Mouse (Mus musculus): Measurements from ENCODE around the gene Plk1.
A peak's percentile ranks its signal among the peaks of the same experiment; 100 is the strongest.

Plk1 gene

DNA sequence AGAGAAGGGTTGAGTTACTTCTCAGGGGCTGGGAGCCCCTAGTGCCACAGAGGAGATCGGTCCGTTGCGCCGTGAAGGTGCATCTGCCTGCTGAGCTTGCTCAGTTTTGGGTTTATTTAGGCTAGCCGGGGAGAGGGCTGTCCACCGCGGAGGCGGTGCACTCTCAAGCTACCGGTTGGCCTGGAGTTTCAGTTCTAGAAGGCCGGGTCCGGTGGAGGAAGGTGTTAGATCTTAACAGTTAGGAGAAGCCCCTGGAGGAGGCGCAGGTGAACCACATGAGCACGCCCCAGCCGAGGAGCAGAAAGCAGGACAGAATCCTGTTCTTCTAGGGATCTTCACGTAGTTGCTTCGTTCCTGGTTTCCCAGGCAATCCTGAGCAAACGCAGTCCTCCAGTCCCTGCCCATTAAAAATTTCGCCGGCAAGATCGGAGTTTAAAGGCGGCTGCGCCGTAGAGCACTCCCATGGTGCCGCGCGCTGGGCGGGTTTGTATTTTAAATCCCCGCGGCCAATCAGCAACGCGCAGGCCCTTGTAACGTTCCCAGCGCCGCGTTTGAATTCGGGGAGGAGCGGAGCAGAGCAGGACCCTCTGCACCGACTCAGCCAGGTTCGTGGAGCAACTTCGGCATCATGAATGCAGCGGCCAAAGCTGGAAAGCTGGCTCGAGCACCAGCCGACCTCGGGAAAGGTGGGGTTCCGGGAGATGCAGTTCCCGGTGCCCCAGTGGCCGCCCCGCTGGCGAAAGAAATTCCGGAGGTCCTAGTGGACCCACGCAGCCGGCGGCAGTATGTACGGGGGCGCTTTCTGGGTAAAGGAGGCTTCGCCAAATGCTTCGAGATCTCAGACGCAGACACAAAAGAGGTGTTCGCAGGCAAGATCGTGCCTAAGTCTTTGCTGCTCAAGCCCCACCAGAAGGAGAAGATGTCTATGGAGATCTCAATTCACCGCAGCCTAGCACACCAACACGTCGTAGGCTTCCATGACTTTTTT lies at the start of gene Plk1:
Plk1 (plus strand) TSS at position 525 of the 988 bp plus-strand sequence.
- peak; percentile 85 to 86 for DNase-seq

GRCm38 (mm10) chr7:122123518-122123917 lies 35.7 kb upstream of the Plk1 start:
- DNase-seq: no peak

GRCm38 (mm10) chr7:122125636-122126035 lies 33.6 kb upstream of the Plk1 start:
- DNase-seq: no peak

GRCm38 (mm10) chr7:122126946-122127345 lies 32.3 kb upstream of the Plk1 start:
- DNase-seq: no peak

GRCm38 (mm10) chr7:122131834-122132233 lies 27.4 kb upstream of the Plk1 start:
- DNase-seq: no peak

GRCm38 (mm10) chr7:122132497-122133337 lies 26.5 kb upstream of the Plk1 start, which contains the start of the genes Palb2 and Dctn5:
Gene Palb2, minus strand, starts transcription at chr7:122132985.
Gene Dctn5, plus strand, starts transcription at chr7:122133041.
- peak; percentile 98 to 99 for DNase-seq

DNA sequence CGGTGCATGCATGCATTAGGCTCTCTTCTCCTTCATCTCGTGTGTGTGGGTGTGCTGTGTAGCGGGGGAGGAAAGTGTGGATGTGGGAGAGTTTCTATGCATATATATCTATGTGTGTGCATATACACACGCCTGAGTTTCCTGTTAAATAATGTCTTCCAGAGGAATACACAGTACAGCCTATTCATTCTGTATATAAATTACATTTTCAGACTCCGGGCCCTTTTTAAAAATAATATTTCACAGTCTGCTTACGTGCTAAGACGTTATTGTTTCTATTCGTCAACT lies 26.0 kb upstream of the Plk1 start:
- DNase-seq: no peak

- DNase-seq: peak in 1 of 2 experiments; percentile 22
Measured at GRCm38 (mm10) chr7:122135070-122135469, 24.2 kb upstream of the Plk1 start.

DNA sequence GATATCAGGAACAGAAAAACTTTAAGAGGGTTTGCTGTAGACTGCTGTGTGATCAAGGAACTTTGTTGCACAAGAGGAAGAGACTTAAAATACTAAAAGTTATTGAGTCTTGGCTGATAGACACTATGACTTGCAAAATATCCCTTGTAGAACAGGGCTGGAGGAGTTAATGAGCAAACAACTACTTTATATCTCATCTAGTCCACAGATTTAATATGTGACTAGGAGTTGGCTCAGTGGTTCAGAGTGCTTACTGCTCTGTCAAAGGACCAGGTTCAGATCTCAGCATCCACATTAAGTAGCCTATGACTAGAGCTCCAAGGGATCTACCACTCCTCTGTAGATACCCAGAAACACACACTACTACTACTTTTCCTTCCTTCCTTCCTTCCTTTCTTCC lies 22.2 kb upstream of the Plk1 start:
- DNase-seq: no peak

DNA sequence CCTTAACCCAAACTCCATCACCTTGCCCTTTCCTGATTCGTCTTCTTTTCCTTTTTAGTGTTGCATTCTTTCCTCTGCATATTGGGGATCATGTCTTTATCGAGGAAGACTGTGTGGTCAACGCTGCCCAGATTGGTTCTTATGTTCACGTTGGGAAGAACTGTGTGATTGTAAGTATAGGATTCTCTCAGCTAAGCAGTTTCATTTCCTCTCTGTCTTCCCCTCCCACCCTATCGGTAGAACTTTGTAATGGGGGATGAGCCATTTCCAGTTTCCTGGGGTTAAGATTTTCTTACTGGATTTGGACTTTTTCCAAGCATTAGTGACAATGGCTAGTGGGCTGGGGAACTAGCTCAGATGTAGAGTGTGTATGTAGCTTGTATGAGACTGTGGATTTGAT lies 21.0 kb upstream of the Plk1 start:
- DNase-seq: no peak

GRCm38 (mm10) chr7:122140991-122141390 lies 18.2 kb upstream of the Plk1 start:
- DNase-seq: no peak

- no peak for DNase-seq
Measured at GRCm38 (mm10) chr7:122152473-122152872, 6.8 kb upstream of the Plk1 start.

GRCm38 (mm10) chr7:122158488-122158887 lies 751 bp upstream of the Plk1 start:
- DNase-seq: peak in 1 of 2 experiments; percentile 6

GRCm38 (mm10) chr7:122160037-122160436 lies 798 bp downstream of the Plk1 start:
- no peak for DNase-seq

- no peak for DNase-seq
Measured at GRCm38 (mm10) chr7:122163766-122164165, 4.5 kb downstream of the Plk1 start.

DNA sequence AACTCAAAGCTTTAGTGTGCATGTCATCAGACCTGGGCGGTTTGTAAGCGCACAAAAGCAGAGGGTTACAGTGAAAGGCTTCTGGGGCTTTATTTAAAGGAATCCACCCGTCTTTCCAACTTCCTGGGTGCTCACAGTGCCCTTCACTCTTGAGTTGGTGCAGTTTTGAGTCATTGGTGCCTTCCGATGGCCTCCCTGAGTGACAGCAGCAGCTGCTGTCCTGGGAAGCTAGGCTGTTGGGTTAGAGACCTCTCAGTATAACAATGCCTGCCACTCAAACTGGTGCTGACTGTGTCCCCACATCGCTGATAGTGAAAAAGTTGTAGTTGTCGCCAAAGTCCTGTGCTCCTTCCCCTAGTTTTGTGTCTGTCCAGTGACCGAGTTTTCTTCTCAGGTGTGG lies 8.0 kb downstream of the Plk1 start:
- no peak for DNase-seq

GRCm38 (mm10) chr7:122170705-122171104 lies 11.5 kb downstream of the Plk1 start:
- no peak for DNase-seq

DNA sequence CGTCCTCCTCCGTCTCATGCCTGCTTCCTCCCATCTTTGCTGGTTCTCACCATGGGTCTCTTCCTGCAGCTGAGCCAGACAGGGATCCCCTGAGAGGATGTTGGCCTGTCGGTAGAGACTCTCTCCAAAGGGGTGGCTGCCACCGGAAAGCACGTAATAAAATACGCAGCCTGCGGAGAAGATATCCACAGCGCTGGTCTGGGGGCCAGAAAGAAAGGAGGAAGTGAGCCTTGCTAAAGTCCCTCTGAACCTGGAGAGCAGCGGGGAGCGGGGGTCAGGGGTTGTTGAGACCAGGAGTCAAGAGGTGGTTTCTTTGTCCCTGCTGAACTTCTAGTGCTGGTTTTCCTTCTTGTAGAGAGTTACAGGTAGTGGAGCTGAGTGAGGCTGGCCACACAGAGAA lies 12.4 kb downstream of the Plk1 start:
- no peak for DNase-seq

GRCm38 (mm10) chr7:122180720-122181119 lies 21.5 kb downstream of the Plk1 start:
- no peak for DNase-seq

DNA sequence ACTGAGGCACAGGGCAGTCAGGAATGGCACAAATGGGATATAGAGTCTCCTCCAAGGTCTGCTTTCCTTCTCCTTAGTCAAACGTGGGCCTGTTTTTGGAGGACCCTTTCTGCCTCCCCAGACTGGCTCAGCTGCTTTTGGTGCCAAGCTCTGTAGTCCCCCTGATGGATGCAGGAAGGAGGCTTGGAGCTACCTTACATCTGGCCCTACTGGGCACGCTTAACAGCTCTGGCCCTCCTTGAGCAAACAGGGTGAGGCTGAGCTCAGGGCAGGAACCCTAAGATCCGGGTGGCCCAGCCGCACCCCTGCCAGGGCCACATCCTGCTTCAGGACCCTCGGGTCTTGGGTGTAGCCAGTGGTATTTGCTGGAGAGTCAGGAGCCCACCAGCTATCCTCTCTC lies 25.3 kb downstream of the Plk1 start:
- no peak for DNase-seq

DNA sequence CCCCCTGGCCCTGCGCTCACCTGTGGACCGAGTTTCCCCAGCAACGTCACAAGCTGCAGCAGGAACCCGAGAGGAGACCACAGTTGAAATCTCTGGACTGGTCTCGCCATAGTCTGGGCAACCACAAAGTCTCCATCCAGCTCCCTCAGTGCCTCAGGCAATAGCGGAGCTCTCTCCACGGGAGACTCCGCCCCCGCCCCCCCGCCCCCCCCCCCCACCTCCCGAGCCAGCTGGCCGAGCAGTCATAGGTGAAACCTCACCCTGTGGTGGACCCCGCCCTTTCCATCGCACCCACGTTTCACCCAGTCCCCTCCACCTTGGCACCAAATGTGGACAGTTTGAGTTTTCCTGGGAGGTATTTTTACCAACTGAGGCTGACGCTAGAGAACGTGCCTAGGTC lies 26.8 kb downstream of the Plk1 start, which contains the start of gene Ern2:
Ern2 (minus strand) TSS at position 165 of the 400 bp plus-strand sequence.
- no peak for DNase-seq

GRCm38 (mm10) chr7:122189484-122189883 lies 30.2 kb downstream of the Plk1 start:
- peak in 1 of 2 experiments; percentile 49 for DNase-seq

GRCm38 (mm10) chr7:122191097-122191496 lies 31.9 kb downstream of the Plk1 start:
- DNase-seq: no peak

DNA sequence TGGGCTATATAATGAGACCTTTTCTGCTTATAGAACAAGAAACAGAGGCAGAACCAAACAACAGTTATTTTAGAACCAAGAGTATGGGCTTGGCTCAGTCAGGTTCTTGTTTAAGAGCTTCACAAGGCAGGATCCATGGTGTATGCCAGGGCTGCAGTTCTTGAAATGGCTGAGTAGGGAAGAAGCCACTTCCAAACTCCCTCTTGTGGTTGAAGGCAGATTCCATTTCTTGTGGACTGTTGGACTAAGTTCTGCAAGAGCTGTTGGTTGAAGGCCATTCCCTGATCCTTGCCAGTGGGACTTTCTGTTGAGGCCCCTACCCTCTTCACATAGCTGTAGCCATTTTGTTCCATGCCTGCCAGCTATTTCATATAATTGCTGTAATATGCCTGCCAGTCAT lies 34.7 kb downstream of the Plk1 start:
- no peak for DNase-seq
